Mouse (Mus musculus) retina, embryonic 14.5 days (tissue): ENCODE measurements around the gene Zfp612.
A peak's percentile ranks its signal among the peaks of the same experiment; 100 is the strongest.

ENCODE experiments used
- DNase-seq: peaks from one replicate; pipeline ENCODE4 v3.0.0-alpha.2; 2015; ENCODE audit warnings: low spot score

The Zfp612 gene

DNA sequence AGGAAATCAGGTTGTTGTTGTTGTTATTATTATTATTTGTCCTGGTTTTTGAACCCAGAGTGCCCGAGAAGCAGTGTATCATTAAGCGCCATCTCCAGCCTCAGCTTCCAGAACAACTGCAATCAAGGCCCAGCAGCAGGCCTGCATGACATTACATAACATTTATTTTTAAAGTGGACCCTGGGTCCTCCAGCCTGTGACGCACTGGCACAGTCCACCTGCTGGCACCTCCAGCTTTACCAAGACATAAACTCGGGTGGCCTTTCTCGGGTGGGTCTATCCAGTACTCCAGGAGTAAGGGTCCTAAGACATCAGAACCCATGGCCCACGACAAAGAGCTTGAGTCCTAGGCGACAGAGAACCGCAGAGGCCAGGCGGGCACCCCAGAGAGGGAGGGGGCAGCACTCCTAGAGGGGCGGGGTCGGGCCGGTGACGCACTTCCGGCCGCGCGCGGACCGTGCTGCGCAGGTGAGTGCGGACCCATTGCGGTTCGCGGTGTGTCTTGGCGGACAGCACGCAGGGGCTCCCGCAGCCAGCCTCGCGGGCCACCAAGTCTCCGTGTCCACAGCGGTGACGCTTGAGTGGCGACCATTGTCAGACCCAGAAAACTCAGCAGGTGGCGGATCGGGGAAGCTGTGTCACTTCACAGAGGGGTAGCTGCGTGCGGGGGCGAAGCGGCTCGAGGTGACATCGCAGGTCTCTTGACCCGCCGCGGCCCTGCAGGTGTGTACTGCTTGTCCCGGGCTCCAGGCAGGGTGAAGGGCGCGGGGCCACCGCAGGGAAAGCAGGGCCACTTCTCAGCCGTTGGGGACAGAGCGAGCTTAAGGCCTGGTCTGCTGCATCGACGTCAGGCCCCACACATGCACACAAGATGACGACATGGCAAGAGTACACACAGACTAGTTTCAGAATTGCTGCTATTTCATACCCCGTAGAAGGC, at the start of gene Zfp612:
Gene Zfp612, plus strand, starts transcription at position 465 of the 940 bp plus-strand sequence.
- peak; percentile 75 for DNase-seq

DNA sequence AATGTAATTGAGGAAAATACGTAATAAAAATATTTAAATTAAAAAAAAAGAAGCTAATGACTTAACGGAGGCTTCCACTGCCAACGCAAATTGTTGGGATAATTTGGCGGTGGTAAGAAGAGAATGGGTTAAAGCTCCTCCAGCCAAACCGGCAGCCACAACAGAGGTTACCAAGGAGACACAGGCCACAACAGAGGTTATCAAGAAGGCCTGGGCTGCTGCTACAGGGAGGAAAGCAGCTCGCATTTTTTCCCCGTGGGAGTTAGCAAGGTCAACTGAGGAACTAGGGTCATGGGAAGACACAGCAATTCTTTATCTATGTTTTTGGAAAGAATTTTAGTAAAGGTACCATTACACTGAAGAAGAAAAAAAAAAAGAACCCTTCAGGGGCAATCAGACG, 45.8 kb upstream of the Zfp612 start:
- DNase-seq, result peak; percentile 51

DNA sequence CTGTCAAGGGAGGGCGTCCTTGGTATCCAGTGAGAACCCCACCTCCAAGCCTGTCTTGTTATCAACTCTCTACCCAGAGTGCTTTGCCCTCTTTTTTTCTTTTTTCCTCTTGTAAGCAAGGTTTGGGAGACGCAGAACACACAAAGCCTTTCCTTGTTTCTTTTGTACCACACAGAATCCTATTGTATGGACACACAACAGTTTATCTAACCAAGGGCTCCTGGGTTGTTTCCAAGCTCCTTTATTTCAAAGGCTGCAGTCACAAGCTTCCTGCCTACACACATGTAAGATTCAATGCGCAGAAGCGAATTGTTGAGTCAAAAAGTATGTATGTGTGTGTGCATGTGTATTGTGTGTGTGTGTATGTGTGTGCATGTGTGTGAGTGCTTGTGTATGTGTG, 45.2 kb upstream of the Zfp612 start:
- DNase-seq, result no peak

DNA sequence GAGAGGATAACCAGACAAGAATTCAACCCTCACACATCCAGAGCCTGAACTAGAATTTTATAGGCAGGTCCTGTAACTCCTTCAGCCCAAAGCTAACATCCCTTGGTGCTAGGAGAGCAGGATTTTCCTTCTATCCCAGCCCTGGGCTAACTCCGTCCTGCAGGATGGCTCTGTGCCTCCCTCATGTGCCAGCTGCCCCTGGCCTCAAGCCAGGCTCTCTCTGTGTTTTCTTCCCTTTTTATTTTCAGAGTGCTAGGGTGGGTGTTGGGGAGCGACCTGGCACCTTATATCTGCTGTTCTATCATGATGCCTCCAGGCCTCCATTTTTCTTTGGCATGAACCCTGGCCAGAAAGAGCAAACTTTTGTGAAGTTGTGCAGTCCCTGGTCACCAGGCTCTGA, 43.4 kb upstream of the Zfp612 start:
- no peak for DNase-seq

DNA sequence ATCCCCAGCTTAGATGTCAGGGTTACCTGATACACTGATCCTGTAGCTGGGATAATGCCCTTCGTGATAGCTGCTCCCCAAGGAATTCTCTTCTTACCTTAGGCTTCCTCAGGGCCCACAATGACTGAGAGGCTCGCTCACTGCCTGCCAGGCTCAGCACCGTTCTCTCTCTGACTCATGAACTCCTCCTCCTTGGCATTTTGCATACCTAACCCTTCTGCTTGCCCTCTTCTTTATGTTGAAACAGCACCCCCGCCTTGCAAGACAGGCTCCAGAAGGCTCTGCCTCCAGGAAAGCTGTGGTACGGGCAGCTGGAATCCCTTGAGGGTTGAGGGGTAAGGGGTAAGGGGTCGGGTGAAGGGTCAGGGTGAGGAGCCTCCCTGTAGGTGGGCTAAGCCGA, 40.3 kb upstream of the Zfp612 start:
- DNase-seq, result no peak

DNA sequence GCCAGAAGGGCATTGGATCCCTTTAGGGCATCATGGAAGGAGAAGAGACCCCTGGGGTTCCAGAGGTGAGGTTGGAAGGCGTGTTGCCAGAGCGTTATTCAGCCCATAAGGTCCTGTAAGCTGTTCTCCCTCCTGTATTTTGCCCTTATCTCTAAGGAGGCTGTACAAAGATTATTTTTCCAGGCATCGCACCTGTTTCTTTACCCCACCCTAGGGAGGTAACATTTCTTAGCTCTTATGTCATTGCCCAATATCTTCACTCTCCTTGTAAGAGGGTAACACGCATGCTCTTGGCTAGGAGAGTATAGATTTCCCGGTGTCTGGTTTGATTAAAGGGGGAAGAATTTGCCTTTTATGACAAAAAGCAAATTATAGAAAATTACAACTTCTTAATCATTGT, 39.9 kb upstream of the Zfp612 start, which contains the start of gene Chst4:
Gene Chst4, minus strand, starts transcription at position 82 of the 400 bp plus-strand sequence.
- no peak for DNase-seq

DNA sequence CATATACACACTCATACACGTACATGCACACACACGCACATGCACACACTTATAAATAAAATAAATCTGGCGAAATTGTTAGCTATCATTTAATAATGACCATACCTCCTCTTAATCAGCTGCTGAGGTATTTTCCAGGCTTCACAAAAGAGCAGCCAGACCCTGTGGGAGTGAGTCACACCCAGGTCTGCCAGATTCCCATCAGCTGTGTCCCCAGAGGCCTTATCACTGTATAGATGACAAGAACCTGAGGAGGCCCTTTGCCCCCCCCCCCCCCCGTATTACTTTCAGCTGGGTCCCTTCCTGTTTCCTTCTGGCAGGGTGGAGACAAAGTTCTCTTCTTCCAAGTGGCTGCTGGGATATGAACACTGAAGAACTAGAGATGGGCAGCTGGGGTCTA, 39.0 kb upstream of the Zfp612 start:
- no peak for DNase-seq

DNA sequence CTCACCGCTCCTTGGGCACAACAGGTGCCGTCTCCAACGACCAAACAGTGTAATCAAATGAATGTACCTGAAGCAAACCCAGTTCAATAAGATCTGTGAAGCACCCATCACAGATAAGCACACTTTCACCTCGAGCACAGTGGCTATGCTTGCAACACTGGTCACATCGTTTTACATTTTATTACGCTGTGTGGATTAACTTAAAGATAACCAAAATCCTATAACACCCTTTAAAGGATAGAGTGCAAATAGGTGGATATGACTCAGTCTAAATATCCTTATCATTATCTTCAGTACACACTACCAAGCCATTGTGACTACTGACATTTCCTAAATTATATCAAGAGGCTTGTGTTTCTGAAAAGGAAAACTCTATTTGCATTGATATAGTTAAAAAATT, 28.3 kb upstream of the Zfp612 start:
- no peak for DNase-seq

DNA sequence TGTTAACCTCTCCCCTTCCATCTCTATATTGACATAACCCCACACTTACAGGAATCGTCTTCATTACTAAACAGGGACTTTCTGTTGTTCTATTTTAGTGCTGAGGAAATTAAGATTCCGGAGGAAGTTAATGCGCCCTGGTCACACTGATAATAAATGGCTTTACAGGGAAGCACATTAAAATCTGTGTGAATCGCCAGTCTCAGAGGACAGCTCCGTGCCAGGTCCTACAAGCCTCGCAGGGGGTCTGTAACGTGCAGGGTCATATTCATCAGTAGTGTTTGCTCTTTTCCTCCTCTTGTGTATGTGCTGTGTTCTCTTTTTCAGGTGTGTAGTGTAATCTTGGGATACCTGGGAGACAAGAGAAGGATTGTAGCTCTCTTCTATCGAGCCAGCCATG, 21.3 kb upstream of the Zfp612 start:
- no peak for DNase-seq

DNA sequence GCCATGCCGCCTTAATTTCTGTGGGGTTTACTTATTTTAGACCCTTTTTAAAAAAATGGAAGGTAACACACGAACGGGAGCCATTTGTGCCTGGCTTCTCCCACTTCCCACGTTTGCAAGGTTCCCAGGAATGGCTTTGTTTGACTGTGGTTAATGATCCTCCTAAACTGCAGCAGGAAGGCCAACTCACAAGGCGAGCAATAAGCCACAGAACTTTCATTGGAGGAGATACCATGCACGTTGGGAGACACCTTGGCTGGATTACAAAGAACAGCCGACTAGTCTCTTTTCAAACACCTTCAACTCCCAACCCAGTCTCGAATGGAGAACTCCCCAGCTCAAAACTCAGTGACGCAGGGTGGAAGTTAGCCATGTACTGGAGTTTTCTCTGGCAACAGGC, 15.4 kb upstream of the Zfp612 start:
- DNase-seq, result no peak

DNA sequence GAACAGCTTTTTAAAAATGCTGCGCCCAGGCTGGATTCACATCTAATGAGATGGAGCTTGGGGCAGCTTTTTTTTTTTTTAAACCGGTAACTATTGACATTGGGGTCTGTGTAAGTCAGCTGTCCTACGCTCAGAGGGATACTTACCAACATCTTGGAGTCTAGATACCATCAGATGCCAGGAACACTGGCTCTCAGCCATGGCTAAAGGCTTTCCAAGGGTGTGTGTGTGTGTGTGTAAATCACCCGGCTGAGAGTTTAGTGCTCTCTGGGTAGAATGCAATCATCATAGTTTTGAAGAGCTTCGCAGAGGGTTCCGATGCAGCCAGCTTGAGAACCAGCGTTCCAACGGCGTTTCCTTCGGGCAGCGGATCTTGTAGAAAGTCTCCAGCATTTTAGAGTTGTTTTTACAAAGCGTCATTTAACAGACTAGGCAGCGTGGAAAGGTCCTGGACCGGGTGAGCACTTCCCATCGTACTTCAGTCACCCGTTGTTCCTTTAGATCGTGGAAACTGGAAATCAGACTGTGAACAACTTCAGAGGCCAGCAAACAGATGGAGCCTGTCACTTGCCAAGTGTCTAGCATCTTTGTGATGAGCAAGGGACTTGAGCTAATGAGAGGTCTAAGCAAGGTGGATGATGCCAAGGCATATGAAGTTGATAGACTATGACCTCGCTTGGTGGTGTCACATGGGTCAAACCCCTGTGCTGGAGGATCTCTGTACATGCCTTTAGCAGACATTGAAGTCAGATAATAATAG, 14.8 kb upstream of the Zfp612 start:
- DNase-seq, result no peak

DNA sequence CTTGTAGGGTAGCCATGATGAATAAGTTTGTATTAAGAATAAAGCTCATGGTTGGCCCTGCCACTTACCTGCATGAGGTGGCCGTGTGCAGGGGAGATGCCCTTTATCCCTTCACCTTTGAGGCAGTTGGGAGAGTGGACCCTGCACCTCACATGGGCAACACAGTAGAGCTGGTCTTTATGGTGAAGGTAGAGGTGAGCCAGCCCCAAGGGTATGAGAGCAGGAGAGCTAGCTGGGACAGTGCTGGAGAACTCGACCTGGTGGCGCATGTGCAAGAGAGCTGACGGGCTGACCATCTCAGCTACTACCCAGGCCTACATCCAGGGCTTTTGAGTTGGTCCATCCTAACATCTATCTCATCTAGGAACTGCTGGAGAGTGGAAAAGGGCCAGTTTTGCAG, 13.9 kb upstream of the Zfp612 start:
- no peak for DNase-seq

DNA sequence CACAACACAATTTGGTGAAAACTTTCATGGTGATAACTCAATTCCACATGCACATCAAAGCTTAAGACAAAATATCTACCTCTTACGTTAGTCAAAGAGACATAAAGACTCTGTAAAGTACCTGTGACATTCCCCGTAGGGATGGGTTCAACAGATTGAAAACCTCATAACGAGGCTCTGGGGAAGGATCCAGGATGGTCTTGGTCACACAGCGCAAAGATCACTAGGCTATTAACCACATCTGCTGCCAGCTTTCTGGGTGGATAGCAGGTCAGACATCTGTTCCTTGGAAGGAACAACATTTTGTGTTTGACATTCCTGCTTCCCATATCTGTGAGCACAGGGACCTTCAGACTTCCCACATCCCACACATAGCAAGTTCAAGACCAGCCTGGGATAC, 9.8 kb upstream of the Zfp612 start:
- DNase-seq, result no peak

DNA sequence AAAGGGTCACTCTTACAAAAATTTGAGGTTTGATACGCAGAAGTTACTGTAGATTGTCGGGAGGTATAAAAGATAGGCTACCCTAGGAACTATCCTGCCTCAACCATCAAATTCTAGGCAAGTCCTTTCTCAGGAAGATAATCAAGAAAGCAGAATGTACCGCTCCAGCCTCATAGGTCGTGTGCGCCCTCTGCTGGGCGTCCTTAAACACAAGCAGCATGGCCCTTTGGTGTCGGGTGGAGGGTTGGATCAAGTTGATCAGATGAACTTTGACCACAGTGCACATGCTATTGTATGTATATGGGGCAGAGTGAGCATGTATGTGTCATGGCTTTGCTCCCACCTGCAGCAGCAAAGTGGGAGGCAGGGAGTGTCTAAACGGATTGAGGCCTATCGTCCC, 7.9 kb upstream of the Zfp612 start:
- DNase-seq, result peak; percentile 91

DNA sequence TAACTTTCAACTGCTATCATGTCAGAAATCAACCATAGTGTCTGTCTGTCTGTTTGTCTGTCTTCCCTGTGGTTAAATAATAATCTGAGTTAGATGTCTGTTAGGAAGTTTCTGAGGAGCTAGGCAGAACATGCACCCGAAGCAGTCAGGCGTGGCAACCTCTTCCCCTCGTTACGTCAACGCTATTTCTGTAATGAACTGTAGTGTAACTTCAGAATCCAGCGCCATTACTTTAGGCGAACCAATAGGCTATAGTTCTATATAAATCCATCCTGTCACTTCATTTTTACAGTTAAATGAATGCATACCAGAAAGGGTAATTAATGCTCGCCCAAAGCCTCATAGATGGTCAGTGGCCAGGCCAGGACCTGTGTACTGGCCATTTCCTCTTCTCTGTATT, 5.0 kb upstream of the Zfp612 start:
- no peak for DNase-seq

DNA sequence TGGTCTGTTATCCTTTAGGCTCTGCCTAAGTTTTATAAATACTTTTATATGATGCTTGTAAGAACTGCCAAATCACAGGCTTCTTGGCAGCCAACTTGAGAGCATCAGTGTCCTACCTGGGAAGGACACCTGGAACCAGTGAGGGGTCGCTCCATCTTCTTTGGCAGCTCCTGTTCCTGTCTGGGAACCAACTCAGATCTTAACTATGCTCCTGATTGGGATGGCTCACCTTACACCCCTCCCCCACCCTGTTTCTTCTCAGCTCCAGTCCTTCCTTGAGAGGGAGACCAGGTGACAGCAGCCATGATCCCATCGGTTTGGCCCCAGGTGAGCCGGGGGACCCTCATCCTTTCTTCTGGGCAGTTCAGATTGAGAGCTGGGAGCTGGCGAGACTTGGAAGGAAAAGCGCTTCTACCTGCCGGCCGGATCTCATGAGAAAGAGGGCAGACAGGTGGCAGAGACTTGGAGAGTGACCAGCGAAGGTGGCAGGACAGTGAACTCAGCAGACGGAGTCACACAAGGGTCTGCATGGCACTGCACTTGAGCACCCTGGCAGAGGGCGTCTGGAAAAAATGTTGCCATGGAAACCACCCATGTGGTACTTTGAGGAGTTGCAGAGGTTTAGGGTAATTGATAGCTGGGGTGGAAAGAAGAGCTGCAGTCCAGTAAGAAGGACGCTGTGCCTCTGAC, 3.0 kb downstream of the Zfp612 start:
- DNase-seq, result no peak

DNA sequence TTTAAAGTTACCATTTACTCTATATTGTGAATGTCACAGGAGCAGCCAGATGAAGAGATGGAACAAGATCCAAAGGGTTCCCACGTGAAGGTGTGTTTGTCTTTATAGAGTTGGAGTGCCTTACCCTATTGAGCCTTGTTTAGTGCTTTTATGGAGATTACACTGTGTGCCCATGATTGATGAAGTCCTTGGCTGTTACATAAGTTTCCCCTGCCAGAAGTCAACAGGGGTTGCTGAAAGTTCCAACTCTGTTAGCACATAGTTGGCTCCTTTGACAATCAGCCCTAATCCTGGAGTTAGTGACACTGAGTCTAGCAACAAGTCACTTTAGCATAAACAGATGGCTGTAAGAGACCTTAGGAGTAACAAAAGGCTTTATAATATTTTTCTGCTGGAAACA, 12.3 kb downstream of the Zfp612 start:
- DNase-seq, result no peak

DNA sequence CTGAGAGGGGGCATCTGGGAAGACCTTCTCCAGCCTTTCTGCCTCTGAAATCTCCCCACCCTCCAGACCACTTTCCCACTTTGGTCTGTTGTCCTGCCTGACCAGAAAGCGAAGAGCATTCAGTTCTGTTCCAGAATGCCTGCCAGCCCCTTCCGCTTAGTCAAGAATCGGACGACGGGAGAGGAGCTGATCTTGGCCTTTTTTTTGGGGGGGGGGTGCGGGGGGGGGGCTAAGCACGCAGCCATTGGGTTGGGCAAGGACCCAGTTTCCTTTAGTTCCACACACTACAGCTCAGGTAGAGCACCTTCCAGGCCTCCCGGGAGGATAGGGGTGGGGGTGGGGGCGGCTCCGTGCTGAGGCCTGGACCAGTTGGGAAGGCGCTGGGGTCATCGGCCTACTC, 21.4 kb downstream of the Zfp612 start, which contains the start of gene Gm21964:
Gene Gm21964, plus strand, starts transcription at position 301 of the 400 bp plus-strand sequence.
- DNase-seq, result no peak

DNA sequence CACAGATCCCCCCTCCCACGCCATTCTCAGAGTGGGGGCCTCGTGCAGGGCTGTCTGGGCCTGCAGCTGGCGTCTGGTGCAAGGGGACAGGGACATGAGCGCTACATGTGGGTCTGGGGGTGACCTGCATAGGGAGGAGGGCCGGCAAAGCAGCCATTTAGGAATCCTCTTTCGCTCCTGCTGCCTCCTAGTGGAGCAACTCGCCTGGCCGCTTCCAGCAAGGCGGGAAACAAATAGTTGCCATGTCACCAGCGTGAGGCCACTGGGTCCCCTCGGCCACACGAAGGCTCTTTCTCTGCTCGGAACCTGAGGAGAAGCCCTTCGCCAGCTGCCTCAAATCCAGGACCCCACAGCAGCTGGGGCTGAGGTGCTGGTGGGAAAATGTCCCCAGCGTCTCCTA, 22.1 kb downstream of the Zfp612 start:
- DNase-seq, result no peak

DNA sequence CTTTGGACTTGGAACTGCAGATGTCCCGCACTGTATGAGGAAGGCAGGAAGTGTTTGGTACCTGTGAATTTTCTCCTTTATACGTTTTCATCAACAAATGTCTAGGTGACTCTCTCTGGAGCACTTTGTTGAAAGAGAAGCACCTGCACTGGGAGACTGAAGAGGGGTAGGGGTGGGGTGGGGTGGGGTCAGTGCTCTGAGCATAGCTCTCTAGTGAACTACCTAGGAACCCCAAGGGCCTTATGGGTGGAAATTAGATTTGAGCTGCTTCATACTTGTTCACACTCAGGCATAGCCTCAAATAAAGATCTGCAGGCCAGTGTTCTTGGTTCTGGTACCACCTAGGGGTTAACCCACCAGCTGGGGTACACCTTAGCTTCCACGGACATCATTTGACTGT, 23.1 kb downstream of the Zfp612 start, which contains the start of gene Gm17720:
Gene Gm17720, minus strand, starts transcription at position 101 of the 400 bp plus-strand sequence.
- no peak for DNase-seq

DNA sequence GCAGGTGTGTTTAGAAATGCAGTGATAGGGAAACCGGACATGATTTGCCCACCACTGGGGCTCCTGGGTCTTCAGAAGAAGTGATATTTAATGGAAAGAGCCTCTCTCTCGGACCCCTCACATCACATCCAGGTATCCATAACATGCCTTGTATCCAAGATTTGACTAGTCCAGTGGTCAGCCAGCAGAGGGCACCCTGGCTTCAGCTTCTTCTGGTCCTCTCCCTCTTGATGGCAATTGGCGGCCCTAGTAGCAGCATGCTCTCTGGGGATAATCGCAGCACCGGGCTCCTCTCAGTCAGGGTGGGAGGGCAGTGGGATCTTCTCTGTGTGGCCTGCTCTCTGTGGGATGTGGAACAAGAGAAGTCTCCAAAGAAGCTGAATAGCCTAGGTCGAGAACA, 40.2 kb downstream of the Zfp612 start:
- DNase-seq, result peak; percentile 63

DNA sequence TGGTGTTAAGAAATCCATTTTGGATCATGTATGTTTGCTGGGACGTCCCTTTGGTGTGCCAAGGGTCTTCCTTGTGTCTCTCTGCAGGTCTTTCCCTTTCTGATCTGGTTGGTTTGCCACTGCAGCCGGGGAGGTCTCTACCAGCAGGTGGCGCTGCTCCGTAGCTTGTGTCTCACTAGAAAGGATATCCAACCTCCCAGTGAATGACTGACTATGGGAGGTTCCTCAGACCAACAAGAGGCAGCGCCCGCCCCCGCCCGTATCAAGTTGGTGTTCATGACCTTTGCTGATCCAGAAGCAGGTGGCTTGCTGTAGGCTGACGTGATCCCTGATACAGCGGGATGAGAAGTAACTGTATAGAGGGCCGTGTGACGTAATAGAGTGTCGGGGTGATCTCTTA, 51.0 kb downstream of the Zfp612 start:
- peak; percentile 94 for DNase-seq
